Mouse (Mus musculus) mesoderm, embryonic 11.5 days (tissue): ENCODE results near the gene Zfp760.
"Not testable (repeated sequence)": the region's sequence is repeated elsewhere in the genome, so short reads cannot be mapped to it uniquely, and the experiment has no call there.

ENCODE experiments used
- DNase-seq: peaks from one replicate; pipeline ENCODE4 v3.0.0-alpha.2; 2012; ENCODE audit warnings: low read depth, low spot score

The Zfp760 gene

DNA sequence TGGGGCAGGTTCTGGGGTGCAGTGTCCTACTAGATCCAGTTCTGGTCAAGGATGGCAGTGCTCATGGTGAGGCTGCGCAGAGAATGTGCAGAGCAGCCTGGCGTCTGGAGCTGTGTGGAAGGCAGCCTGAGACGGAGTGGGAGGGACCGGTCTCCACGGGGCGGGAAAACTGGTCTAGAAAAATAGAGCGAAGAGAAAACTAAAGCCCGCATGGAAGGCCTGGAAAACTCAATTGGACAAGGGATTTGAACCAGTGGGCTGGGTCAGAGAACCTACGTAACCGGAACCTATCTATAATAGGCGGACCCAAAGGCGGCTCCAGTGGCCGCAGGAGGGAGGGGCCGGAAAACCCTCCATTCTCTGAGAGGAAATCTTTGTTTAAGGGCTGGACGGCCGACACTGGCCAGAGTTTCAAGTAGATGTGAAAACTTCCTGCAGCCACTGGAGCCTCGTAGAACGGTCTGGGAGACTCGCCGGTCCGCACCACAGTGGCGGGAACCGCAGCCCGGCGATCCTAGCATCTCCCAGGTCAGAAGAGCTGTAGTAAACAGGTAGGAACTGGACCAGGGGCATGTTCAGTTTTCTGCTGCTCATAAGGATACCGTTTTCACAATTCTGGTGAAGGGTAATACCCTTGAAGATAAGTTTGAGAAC lies at the start of gene Zfp760:
Gene Zfp760, plus strand, starts transcription at position 399 of the 654 bp plus-strand sequence.
- peak; percentile 93 for DNase-seq

DNA sequence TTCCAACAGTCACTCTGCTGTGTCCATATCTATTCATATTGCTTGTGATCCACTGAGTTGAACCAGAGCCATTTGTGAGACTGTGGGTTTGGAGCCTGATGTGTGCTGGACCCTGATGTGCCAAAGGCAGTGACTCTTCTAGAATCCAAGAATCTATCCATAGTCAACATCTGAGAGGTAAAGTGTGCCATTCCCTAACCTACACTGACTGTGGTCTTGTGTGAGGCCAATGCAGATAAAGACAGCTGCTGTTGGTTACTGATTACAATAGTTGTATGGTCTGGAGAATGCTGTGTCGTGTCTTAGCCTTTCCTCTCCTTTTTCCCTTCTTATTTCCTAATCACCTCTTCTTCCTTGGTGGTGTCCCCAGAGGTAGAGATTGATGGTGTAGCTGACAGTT lies 28.7 kb upstream of the Zfp760 start:
- not testable (repeated sequence) for DNase-seq

DNA sequence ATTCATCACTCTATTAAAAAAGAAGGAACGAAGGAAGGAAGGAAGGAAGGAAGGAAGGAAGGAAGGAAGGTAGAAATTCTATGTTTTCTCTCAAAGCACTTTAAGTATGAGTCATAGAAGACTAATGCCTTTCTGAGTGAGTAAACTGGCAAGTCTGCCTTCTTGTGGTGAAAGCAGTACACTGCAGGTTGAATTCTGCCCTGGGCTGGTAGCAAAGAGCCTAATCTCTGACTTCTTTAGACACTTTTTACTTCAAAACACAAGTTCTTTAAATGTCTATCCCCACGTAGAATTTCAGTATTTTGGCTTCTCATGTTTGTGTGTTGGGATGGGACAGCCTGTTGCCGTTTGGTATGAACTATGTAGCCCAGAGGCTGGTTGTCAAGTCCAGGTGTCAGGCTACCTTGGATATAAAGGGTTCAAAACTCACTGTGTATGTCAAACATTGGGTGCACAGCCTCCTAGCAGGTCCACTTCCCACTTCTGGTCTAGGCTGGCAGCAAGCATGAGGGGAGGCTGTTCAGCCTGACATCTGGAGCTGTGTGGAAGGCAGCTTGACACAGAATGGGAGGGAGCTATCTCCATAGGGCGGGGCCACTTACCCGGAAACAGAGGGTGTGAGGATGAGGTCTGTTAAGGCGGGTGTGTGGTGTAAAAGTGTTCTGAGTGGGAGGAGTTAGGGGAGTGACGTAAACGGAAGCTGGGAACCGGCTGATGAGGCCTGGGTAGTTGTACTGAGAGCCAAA lies 28.1 kb upstream of the Zfp760 start:
- DNase-seq, result peak; percentile 89

DNA sequence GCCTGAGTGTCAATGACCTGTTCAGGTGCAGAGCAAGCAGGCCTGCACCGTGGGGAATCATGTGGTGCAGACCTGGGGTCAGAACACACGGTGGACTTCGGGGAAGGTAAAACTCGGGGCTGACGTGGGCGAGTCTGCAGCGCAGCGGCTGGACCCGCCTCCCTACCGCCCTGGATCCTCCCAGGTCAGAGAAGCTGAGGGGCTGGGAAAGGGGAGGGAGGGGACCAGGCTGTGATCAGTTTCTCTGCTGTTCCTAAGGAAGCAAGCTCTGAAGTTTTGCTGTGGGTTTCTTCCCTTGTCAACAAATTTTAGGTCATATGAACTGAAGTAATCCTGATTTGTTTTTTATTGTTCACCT lies 27.5 kb upstream of the Zfp760 start:
- DNase-seq, result not testable (repeated sequence)

DNA sequence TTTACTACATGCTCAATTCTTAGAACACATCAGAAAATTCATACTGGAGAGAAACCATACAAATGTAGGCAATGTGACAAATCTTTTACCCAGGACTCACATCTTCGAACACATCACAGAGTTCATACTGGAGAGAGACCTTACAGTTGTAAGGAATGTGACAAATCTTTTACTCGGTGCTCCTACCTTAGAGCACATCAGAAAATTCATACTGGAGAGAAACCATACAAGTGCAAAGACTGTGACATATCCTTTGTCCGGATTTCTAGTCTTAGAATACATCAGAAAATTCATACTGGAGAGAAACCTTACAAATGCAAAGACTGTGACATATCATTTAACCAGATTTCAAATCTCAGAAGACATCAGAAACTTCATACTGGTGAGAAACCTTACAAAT lies 16.0 kb upstream of the Zfp760 start, which contains the start of gene Gm10226:
Gene Gm10226, plus strand, starts transcription at position 301 of the 400 bp plus-strand sequence.
- no peak for DNase-seq

DNA sequence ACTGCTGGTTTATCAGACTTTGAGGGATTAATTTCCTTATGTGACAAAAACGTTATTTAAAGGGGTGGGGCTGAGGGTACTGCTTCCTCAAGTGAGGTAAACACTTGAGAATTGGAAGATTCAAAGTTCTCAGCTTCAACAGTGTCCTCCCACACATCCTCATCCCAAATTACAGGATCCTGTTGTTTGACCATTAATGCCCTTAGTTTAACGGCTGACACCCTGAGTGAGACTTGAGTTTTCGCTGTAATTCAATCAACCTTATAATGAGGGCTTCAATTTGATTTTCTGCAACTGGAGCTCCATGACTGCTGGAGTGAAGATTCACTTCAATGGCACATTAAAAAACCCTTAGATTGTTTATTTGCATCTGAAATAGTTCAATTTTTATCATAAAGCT lies 14.2 kb upstream of the Zfp760 start:
- DNase-seq, result no peak

DNA sequence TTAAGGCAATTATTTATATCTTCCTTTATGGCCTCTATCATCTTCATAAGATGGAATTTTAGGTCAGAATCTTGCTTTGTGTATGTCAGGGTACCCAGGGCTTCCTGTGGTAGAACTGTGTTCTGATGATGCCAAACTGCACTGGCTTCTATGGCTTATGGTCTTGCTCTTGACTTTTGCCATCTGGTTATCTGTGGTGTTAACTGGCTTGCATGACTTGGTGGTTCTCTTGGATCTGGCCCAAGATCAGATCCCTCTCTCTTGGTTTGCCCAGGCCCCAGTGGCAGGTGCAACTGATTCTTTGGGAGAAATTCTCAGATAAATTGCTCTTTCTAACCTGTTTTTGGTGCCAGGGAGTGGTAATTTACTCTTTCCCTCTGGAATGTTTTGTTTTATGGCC lies 11.5 kb upstream of the Zfp760 start:
- DNase-seq, result no peak

DNA sequence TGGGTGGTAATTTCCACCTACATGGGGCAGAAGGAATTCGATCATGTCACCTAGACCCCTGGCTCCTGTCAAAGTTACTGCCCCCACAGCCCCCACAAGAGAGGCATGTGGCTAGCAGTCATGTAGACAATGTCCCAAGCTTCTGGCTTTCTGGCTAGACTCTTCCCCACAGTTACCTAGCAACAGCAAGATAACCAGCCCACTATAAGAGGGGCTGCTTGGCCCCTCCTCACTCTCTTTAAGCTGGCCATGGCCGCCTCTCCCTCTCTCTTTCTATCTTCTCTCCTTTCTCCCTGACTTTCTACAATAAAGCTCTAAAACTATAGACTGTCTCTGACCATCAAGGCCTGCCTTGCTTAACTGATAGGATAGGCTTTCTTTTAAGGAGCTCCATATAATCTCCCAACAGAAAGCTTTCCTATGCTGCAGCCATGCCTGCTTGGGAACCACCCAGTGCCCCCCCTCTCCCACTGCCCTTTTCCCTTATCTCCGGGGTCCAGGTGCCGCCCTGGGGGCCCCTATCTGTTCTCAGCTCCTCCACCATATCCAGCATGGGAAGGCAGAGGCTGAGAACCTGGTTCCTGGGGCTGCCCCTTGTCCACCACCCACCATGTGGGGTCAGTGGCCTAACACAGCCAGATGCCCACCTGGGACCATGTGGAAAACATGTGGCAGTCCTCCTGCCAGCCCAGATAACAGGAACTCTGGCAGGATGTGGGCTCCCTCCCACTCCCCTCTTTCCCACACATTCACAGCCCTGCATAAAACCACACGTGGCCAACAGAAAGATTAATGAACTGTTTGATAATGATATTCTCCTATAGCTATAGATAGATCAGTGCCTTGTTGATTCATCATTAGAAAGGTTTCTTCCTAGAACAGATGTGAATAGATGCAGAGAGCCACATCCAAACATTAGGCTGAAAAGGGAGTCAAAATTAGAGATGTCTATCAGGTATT lies 5.0 kb upstream of the Zfp760 start:
- DNase-seq, result no peak

DNA sequence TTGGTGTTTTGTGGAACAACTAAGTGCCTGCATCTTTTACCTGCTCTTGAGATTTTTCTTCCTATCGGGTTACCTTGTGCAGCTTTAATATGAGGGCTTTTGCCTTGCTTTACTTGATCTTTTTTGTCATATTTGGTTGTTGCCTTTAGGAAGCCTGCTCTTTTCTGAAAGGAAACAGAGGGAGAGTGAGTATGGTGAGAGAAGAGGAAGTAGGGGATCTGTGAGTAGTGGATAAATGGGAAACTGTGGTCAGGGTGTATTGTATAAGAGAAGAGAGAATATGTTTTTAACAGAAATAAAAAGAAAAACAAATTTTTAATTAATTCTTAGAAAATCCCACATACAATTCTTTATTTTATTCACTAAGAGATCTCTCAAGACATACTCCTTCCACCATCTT lies 4.1 kb upstream of the Zfp760 start:
- no peak for DNase-seq

DNA sequence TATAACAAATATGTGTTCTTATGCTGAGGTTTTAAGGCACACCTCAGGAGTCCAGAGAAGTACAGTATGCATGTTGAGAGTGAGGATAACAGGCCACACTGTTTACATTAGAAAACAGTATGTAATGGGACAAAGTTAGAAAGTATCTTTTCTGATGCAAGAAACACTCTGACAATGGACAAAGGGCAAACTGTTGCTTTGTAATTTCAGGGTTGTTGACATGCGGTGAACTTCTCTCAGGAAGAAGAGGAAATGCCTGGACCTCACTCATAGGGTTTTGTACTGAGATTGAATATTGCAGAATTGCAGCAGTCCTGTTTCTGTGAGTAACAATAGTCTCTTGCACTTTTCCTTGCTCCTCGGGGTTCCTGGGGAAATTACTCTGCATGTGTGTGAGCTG lies 860 bp downstream of the Zfp760 start:
- DNase-seq, result no peak

DNA sequence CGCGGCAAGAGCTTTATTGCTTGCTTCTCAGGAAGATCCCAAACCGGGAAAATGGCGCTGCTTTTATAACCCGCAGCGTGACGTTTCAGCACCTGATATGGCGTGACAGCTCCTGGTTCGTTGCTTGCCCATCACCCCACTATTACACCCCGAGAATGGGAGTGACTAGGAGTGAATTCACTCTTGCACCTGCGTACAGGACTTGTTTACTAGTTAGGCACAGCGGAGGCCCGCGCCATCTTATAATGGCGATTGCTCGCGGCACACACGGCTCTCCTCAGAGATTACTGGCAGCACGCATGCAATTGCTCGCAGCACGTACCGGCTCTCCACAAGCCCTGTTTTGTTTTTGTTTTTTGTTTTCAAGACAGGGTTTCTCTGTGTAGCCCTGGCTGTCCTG lies 23.0 kb downstream of the Zfp760 start, which contains the start of gene Zfp229:
Gene Zfp229, plus strand, starts transcription at position 301 of the 400 bp plus-strand sequence.
- DNase-seq, result not testable (repeated sequence)

DNA sequence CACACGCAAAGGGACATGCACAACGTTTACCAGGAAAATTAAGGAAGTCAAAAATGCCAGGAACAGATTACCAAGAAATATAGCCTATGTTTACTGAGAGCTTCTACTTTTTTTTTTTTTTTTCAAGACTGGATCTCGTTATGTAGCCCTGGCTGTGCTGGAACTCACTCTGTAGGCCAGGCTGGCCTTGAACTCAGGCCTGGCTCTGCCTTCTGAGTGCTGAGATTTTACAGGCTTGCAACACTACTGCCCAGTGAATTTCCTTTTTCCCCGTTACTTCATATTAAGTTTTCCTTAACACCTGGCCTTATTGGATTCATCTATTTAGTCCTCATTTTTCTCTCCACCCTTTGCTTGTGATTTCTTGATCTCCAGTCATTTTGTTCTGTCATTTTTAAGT lies 25.5 kb downstream of the Zfp760 start:
- DNase-seq, result no peak

DNA sequence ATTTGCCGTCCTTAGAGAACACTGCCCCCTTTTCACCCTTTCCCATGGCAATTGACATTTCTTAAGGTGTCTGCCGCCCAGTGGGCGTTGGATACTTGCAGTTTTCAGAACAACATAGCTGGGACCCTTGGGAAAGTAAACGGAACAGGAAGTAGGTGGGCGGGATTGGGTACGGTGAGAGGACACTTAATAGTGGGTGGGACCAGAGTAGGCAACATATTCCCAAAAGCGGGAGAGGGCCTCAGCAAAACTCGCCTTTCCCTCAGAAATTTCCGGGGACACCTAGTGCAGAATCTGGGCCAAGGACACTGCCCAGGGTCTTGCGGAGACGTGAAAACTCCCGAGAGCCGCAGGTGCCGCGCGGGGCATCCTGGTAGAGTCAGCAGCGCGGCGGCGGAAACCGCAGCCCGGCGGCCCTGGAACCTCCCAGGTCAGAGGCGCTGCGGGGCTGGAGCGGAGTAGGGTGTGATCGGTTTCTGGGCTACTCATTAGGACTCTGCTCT lies 26.0 kb downstream of the Zfp760 start:
- peak; percentile 81 for DNase-seq

DNA sequence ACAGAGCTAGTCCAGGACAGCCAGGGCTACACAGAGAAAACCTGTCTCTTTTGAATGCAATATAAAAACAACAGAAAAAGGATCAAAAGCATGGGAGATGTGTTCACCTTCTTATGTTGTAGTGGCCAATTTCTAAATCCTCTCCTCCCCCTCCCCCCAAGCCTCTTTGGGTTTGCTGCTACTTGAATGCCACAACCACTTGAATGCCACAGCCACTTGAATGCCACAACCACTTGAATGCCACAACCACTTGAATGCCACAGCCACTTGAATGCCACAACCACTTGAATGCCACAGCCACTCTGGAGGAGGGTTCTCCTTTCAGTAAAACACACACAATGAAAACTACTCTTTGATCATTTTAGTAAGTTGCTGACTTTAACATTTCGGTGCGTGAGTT lies 45.2 kb downstream of the Zfp760 start:
- DNase-seq, result no peak

DNA sequence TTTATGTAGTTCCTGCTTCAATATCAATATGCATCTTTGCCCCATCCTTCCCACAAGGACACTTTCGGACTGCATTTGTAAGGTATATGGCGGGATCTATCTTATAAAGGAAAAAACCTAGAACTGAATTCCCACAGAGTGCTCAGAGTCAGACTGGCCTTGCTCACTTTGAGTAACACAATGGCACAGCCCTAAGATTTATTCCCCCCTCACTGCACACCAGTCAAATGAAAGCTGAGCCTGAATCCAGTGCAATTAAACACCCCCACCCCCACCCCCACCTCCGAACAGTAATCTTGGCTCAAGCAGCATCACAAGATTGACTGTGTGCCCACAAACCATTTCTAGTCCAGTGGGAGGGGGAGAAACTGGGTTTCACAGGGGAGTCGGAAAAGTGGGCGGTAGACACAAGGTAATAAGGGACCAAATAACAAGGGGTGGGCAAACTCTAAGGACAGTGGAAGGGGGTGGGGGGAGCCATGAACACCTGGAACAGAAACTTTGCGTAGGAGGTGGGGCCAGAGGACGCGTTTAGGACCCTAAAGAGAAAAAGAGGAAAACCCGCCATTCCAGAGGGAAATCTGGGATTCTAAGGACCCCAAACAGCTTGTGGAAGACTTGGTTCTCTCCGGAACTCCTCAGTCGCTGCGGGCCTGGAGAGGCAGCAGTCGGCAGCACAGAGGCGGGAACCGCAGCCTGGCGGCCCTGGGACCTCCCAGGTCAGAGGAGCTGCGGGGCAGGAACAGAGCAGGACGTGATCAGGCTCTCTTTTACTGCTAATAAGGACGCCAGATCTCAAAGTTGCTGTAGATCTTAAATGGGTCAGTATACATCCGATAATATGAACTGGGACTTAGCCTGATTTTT lies 46.0 kb downstream of the Zfp760 start:
- DNase-seq, result peak; percentile 23

DNA sequence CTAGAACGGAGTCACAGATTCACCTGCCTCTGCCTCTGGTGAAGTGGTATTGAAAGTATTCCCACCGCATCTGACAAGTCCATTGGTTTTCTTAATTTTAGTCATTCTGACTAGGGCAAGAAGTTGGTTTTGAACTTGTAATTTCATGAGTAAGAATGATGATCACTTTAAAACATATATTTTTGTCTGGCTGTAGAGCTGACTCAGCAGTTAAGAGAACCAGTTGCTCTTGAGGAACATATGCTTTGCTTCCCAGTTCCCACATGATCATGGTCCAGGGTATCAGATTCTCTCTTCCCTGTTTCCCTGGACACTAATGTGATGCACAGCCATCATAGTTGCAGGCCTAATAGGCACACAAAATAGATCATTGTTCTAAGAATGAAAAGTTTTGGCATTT lies 62.8 kb downstream of the Zfp760 start:
- no peak for DNase-seq
